Mouse (Mus musculus): Measurements from ENCODE around the gene Mybphl.

- TF ChIP-seq CTCF (conservative IDR thresholded peaks at IDR 0.05; ENCODE audit: low read length) (no peak), NANOG (IDR thresholded peaks at IDR 0.05; ENCODE audit: borderline replicate concordance, low read length) (no peak)
These were observed 42.6 kb upstream of the Mybphl start for GRCm38 (mm10) chr3:108322136-108322535.
